Mouse (Mus musculus) embryonic facial prominence, embryonic 12.5 days (tissue): ENCODE measurements around the gene Tlr5. TPM values are rescaled to one million over a fixed set of nuclear protein-coding genes. Genes with fewer than 3 reads are reported as not detected.
A peak's percentile ranks its signal among the peaks of the same experiment; 100 is the strongest.

Experiments used
- ATAC-seq: fragments of 200-750 bp; cut with Nextera tagmentation; 2 replicates; pipeline ENCODE4 v1.8.0; 2017; ENCODE audit not compliant: insufficient number of reproducible peaks, insufficient read depth, low FRiP score, low TSS enrichment
- H3K27ac ChIP-seq: fragments of 300-500 bp; sonication (generic); 2 replicates; pipeline ENCODE4 v1.5.1; 2016; ENCODE audit warnings: mild to moderate bottlenecking
- H3K27me3 ChIP-seq: fragments of 300-500 bp; sonication (generic); 2 replicates; pipeline ENCODE4 v1.6.1; 2016; ENCODE audit warnings: mild to moderate bottlenecking, moderate library complexity
- H3K36me3 ChIP-seq: fragments of 300-500 bp; sonication (generic); 2 replicates; pipeline ENCODE4 v1.6.1; 2016; ENCODE audit warnings: mild to moderate bottlenecking
- H3K4me1 ChIP-seq: fragments of 300-500 bp; sonication (generic); 2 replicates; pipeline ENCODE4 v1.6.1; 2016
- H3K4me2 ChIP-seq: fragments of 300-500 bp; sonication (generic); replicated peaks from 2 replicates; pipeline ENCODE4 v1.6.1; 2016; ENCODE audit warnings: mild to moderate bottlenecking, moderate library complexity
- H3K4me3 ChIP-seq: fragments of 300-500 bp; sonication (generic); 2 replicates; pipeline ENCODE4 v1.5.1; 2016; ENCODE audit warnings: mild to moderate bottlenecking
- H3K9ac ChIP-seq: fragments of 300-500 bp; sonication (generic); 2 replicates; pipeline ENCODE4 v1.6.1; 2016; ENCODE audit warnings: mild to moderate bottlenecking, moderate library complexity
- H3K9me3 ChIP-seq: fragments of 300-500 bp; sonication (generic); 2 replicates; pipeline ENCODE4 v1.6.1; 2016; ENCODE audit warnings: mild to moderate bottlenecking, moderate library complexity
- WGBS: fragments of 180-500 bp; shearing (Covaris S2); methylation state at CpG from one replicate; pipeline ENCODE4 v1.1.7; 2016; 5-methylcytosine and 5-hydroxymethylcytosine counted together
- polyA plus RNA-seq: library from polyadenylated mRNA; unstranded; fragments of >200 nt; fragmentation: Nextera tagmentation; extraction: Ambion mirVana; gene quantifications from 2 replicates; pipeline ENCODE4 v1.2.1, GENCODE M21; 2016

The Tlr5 gene
- polyA plus RNA-seq, 1 experiment from 2014 or later: 0.52 TPM

GRCm38 (mm10) chr1:182956186-182956960, 1.8 kb downstream of the Tlr5 start:
- Histone ChIP-seq H3K9me3 (no peaks in the 10 kb centered on the region), H3K4me2 (no peak overlapping the region), H3K4me1 (peaks cover 13% of the 10 kb centered on the region; the same call in 1 of the 2 replicates), H3K27me3 (0 out of 2 replicates have a peak, but pooled peaks cover 5% of the 10 kb centered on the region), H3K9ac (no peak overlapping the region), H3K27ac (no peak overlapping the region), H3K36me3 (no peaks in the 10 kb centered on the region), H3K4me3 (no peak overlapping the region)
- WGBS: 63% methylated on average over 12 of the region's 12 CpGs
- ATAC-seq: no peak

GRCm38 (mm10) chr1:182957001-182957757, 2.6 kb downstream of the Tlr5 start:
- WGBS: 84% methylated on average over 16 of the region's 16 CpGs
- Histone ChIP-seq H3K4me2 (no peak overlapping the region), H3K4me1 (peaks cover 13% of the 10 kb centered on the region; the same call in 1 of the 2 replicates), H3K9me3 (no peaks in the 10 kb centered on the region), H3K27ac (no peak overlapping the region), H3K27me3 (0 out of 2 replicates have a peak, but pooled peaks cover 5% of the 10 kb centered on the region), H3K36me3 (no peaks in the 10 kb centered on the region), H3K9ac (no peak overlapping the region), H3K4me3 (no peak overlapping the region)
- no peak for ATAC-seq

DNA sequence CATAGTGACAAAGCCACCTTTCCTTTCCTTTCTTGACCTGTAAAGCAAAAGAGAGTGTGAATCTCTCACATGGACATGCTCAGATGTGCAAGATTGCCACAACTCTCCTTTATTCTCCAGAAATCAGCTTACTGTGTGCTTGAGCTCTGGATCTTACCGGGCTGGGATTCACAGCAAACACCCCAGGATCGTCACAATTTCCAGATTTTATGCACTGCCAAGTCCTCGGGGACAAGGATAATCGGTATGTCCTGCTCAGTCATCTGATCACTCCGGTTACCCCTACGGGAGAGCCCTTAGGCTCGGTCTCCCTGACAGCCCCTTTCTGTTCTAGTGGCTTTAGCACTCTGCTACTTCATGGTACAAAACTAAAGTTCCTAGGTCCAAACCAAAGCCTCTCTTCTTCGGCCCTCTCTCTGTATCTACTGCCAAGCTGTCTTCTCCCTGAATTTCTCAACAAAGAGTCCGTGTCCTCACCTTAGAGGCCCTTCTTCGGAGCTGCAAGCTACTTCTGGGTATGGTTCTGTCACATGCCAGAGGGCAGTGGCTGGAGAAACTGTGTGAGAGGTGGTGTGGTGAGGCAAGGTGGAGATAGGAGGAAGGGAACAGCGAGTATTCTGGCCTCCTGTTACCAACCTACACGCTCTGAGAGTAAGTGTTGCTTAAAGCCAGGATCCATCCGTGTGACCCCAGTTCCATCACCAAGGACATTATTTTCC, 3.4 kb downstream of the Tlr5 start:
- no peak for ATAC-seq
- Histone ChIP-seq H3K27ac (no peak overlapping the region), H3K4me3 (no peak overlapping the region), H3K9ac (no peak overlapping the region), H3K4me1 (peaks cover 13% of the 10 kb centered on the region; the same call in 1 of the 2 replicates), H3K36me3 (no peaks in the 10 kb centered on the region), H3K9me3 (no peaks in the 10 kb centered on the region), H3K27me3 (0 out of 2 replicates have a peak, but pooled peaks cover 5% of the 10 kb centered on the region), H3K4me2 (no peak overlapping the region)
- WGBS: 76% methylated on average over 13 of the region's 13 CpGs

DNA sequence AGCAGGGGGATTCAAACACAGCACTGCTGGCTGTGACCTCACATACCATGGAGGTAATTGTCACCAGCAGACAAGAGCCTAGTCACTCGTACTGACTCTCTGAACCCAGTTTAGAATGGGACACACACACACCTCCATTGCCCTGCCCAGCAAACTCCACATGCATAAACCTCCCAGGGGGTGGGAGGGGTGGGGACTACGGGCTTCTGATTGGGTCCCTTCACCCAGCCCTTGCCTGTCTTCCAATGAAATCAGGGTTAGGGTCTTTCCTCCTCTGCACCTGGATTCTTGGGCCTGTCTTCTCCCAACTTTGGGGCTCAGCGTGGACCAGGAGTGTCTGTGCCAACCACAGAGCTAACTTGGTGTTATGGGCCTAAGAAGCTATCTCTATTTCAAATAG, 4.2 kb downstream of the Tlr5 start:
- Histone ChIP-seq H3K9ac (no peak overlapping the region), H3K4me1 (peaks cover 10% of the 10 kb centered on the region; the same call in 1 of the 2 replicates), H3K9me3 (no peaks in the 10 kb centered on the region), H3K4me3 (0 out of 2 replicates have a peak overlapping the region, but pooled peaks have one; percentile 34), H3K27me3 (0 out of 2 replicates have a peak, but pooled peaks cover 5% of the 10 kb centered on the region), H3K36me3 (no peaks in the 10 kb centered on the region), H3K4me2 (peak overlapping the region; percentile 68), H3K27ac (no peak overlapping the region)
- WGBS: 28% methylated on average over 3 of the region's 3 CpGs
- no peak; the same call in 1 of the 2 replicates for ATAC-seq

GRCm38 (mm10) chr1:182959251-182959691, 4.7 kb downstream of the Tlr5 start:
- Histone ChIP-seq H3K9me3 (no peaks in the 10 kb centered on the region), H3K9ac (0 out of 2 replicates have a peak overlapping the region, but pooled peaks have one; percentile 24), H3K36me3 (no peaks in the 10 kb centered on the region), H3K27ac (no peak overlapping the region), H3K27me3 (0 out of 2 replicates have a peak, but pooled peaks cover 9% of the 10 kb centered on the region), H3K4me3 (peak overlapping the region; percentile 34), H3K4me2 (peak overlapping the region; percentile 68), H3K4me1 (peaks cover 8% of the 10 kb centered on the region; the same call in 1 of the 2 replicates)
- under 1% methylated on average over 17 of the region's 17 CpGs for WGBS
- ATAC-seq: peak; percentile 25; the same call in 1 of the 2 replicates

GRCm38 (mm10) chr1:182959811-182960455, 5.3 kb downstream of the Tlr5 start:
- Histone ChIP-seq H3K9me3 (no peaks in the 10 kb centered on the region), H3K4me2 (peak overlapping the region; percentile 68), H3K4me3 (peak overlapping the region; percentile 34), H3K27ac (no peak overlapping the region), H3K9ac (peak overlapping the region; percentile 27), H3K27me3 (0 out of 2 replicates have a peak, but pooled peaks cover 9% of the 10 kb centered on the region), H3K36me3 (no peaks in the 10 kb centered on the region), H3K4me1 (peaks cover 5% of the 10 kb centered on the region; the same call in 1 of the 2 replicates)
- peak; percentile 68 for ATAC-seq
- under 1% methylated on average over 20 of the region's 20 CpGs for WGBS

DNA sequence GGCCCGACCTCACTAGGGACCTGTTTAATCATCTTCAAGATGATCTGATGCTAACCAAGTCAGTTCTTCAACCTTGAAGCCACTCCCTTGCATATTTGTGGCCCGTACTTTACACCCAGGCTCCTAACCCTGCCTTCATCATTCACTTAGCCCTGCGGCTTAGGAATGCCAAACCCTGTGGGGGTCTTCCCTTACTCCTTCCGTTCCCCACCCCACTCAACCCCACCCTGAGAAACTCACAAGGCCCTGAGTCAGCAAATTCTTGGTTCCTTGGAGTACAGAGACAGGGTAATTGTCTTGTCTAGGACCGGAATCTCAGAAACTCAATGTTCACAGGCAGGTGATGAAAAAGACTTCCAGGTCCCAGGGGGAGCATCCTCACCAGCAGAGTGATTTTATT, 6.5 kb downstream of the Tlr5 start:
- H3K36me3 ChIP-seq: no peaks in the 10 kb centered on the region
- H3K4me3 ChIP-seq: no peak overlapping the region
- no peak overlapping the region for H3K9ac ChIP-seq
- ATAC-seq: no peak
- no peaks in the 10 kb centered on the region for H3K9me3 ChIP-seq
- H3K27ac ChIP-seq: no peak overlapping the region
- H3K4me1 ChIP-seq: peaks cover 5% of the 10 kb centered on the region; the same call in 1 of the 2 replicates
- H3K27me3 ChIP-seq: 0 out of 2 replicates have a peak, but pooled peaks cover 9% of the 10 kb centered on the region
- H3K4me2 ChIP-seq: no peak overlapping the region
- WGBS: 63% methylated on average over 5 of the region's 5 CpGs

GRCm38 (mm10) chr1:182963329-182963728, 8.7 kb downstream of the Tlr5 start:
- no peaks in the 10 kb centered on the region for H3K9me3 ChIP-seq
- H3K9ac ChIP-seq: no peak overlapping the region
- H3K27me3 ChIP-seq: 0 out of 2 replicates have a peak, but pooled peaks cover 4% of the 10 kb centered on the region
- ATAC-seq: no peak
- H3K36me3 ChIP-seq: no peaks in the 10 kb centered on the region
- no peak overlapping the region for H3K4me3 ChIP-seq
- H3K27ac ChIP-seq: no peak overlapping the region
- 53% methylated on average over 5 of the region's 5 CpGs for WGBS
- H3K4me1 ChIP-seq: peaks cover 5% of the 10 kb centered on the region; the same call in 1 of the 2 replicates
- H3K4me2 ChIP-seq: no peak overlapping the region

DNA sequence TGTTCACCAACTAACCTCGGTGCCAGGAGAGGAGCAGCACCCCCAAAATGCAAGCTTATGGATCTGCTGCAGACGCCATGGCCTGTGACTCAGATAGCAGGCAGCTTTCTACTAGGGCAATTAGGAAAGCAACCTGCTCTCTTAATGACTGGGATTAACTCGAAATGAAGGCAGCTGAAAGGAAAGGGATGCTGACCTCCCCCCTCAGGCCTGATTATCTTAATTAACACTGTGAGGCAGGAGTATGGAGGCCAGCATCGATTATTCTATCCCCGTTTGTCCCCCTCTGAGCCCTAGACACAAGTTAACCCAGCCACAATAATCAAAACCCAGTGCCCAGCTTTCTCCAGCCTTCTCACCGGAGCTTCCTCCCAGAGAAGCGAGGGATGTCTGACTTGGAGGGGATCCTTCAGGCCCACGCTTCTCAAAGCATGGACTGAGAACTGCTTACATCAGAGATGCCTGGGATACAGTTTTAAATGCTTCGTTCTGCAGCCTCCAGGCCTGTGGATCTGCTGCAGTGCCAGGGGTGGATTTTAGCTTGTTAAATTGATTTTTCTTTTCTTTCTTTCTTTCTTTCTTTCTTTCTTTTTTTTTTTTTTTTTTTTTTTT, 10.4 kb downstream of the Tlr5 start:
- Histone ChIP-seq H3K4me3 (no peak overlapping the region), H3K9ac (no peak overlapping the region), H3K9me3 (no peaks in the 10 kb centered on the region), H3K4me2 (no peak overlapping the region), H3K4me1 (no peaks in the 10 kb centered on the region), H3K27me3 (0 out of 2 replicates have a peak, but pooled peaks cover 4% of the 10 kb centered on the region), H3K27ac (no peak overlapping the region), H3K36me3 (no peaks in the 10 kb centered on the region)
- WGBS: 45% methylated on average over 9 of the region's 9 CpGs
- ATAC-seq: no peak

GRCm38 (mm10) chr1:182968732-182969131, 14.1 kb downstream of the Tlr5 start:
- WGBS: 89% methylated on average over 9 of the region's 9 CpGs
- ATAC-seq: no peak
- 0 out of 2 replicates have a peak, but pooled peaks cover 4% of the 10 kb centered on the region for H3K27me3 ChIP-seq
- H3K4me2 ChIP-seq: no peak overlapping the region
- no peaks in the 10 kb centered on the region for H3K36me3 ChIP-seq
- no peaks in the 10 kb centered on the region for H3K9me3 ChIP-seq
- H3K27ac ChIP-seq: no peak overlapping the region
- H3K4me3 ChIP-seq: no peak overlapping the region
- H3K9ac ChIP-seq: no peak overlapping the region
- no peaks in the 10 kb centered on the region for H3K4me1 ChIP-seq
